Mouse (Mus musculus): ENCODE results near the gene Lamtor4.

- TF ChIP-seq CTCF (IDR thresholded peaks at IDR 0.05; ENCODE audit: low read depth): no peak
- peak; percentile 81 for TF ChIP-seq EP300 (IDR thresholded peaks at IDR 0.05; ENCODE audit: low read depth)
Observed at GRCm38 (mm10) chr5:138260834-138261233, 5.6 kb downstream of the Lamtor4 start.
